Mouse (Mus musculus) bone marrow, adult 2 months (tissue): ENCODE data around the gene Slk.

Experiments
- CTCF ChIP-seq: fragments of 200-500 bp; IDR thresholded peaks from 2 replicates; pipeline ENCODE4 v1.5.1; 2011; ENCODE audit warnings: low read length, control low read depth; ENCODE audit not compliant: control insufficient read depth, insufficient read depth
- POLR2A ChIP-seq: fragments of 200-500 bp; IDR thresholded peaks from 2 replicates; pipeline ENCODE4 v1.6.1; 2011; ENCODE audit warnings: low read depth, mild to moderate bottlenecking, control low read depth, low read length, borderline replicate concordance; ENCODE audit not compliant: control insufficient read depth

- no peak for TF ChIP-seq CTCF
- no peak for TF ChIP-seq POLR2A
Observed at GRCm38 (mm10) chr19:47531309-47531708, 48.2 kb upstream of the Slk start.
